Mouse (Mus musculus) forebrain, embryonic 15.5 days (tissue): Measurements from ENCODE around the gene Dpf3. TPM values are rescaled to one million over a fixed set of nuclear protein-coding genes. Genes with fewer than 3 reads are reported as not detected.
A peak's percentile ranks its signal among the peaks of the same experiment; 100 is the strongest.

Experiments used
- ATAC-seq: fragments of 200-750 bp; cut with Nextera tagmentation; replicated peaks from 2 replicates; pipeline ENCODE4 v1.8.0; 2017; ENCODE audit warnings: mild to moderate bottlenecking, moderate TSS enrichment, moderate library complexity
- H3K27ac ChIP-seq: fragments of 300-500 bp; sonication (generic); replicated peaks from 2 replicates; pipeline ENCODE4 v1.5.1; 2015; ENCODE audit warnings: mild to moderate bottlenecking, inconsistent platforms
- H3K27me3 ChIP-seq: fragments of 300-500 bp; sonication (generic); 2 replicates; pipeline ENCODE4 v1.6.1; 2015; ENCODE audit warnings: inconsistent platforms
- H3K36me3 ChIP-seq: fragments of 300-500 bp; sonication (generic); 2 replicates; pipeline ENCODE4 v1.6.1; 2015; ENCODE audit warnings: mild to moderate bottlenecking, inconsistent platforms
- H3K4me1 ChIP-seq: fragments of 300-500 bp; sonication (generic); 2 replicates; pipeline ENCODE4 v1.6.1; 2015; ENCODE audit warnings: inconsistent platforms
- H3K4me2 ChIP-seq: fragments of 300-500 bp; sonication (generic); replicated peaks from 2 replicates; pipeline ENCODE4 v1.6.1; 2015; ENCODE audit warnings: mild to moderate bottlenecking, inconsistent platforms
- H3K4me3 ChIP-seq: fragments of 300-500 bp; sonication (generic); 2 replicates; pipeline ENCODE4 v1.5.1; 2015; ENCODE audit warnings: mild to moderate bottlenecking, inconsistent platforms
- H3K9ac ChIP-seq: fragments of 300-500 bp; sonication (generic); replicated peaks from 2 replicates; pipeline ENCODE4 v1.6.1; 2015; ENCODE audit warnings: mild to moderate bottlenecking, inconsistent platforms
- H3K9me3 ChIP-seq: fragments of 300-500 bp; sonication (generic); 2 replicates; pipeline ENCODE4 v1.6.1; 2016; ENCODE audit warnings: inconsistent platforms
- WGBS: fragments of 180-500 bp; shearing (Covaris S2); methylation state at CpG from one replicate; pipeline ENCODE4 v1.1.7; 2015; ENCODE audit warnings: mixed read lengths; 5-methylcytosine and 5-hydroxymethylcytosine counted together
- polyA plus RNA-seq: library from polyadenylated mRNA; unstranded; fragments of >200 nt; fragmentation: Nextera tagmentation; extraction: Ambion mirVana; gene quantifications from 2 replicates; pipeline ENCODE4 v1.2.1, GENCODE M21; 2015

Dpf3 gene
- 9.8 and 11.2 TPM in 2 replicates for polyA plus RNA-seq

DNA sequence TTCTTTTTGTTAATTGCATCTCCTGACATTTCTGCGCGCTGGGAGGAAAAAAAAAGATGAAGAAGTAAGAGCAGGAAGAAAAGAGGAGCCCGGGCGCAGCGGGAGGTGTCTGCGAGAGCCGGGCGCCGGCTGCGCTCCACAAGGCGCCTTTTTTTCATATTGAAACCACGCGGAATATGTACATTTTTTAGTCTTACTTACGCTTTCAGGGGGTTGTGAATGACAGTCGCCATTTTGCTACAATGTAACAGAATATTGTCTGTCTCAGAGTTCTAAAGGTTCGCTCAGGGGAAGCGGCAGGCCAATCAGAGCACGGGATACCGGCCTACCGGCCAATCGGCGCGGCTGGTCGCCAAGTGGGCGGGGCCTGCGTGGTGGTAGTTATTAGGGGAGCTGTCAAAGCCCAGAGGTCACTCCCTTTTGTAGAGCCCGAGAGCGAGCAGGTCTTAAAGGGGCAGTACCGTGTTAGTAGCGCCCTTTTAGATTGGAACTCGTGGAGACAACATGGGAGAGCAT lies at the start of gene Dpf3:
TSS of gene Dpf3 (minus strand) at position 241 of the 516 bp plus-strand sequence.
- peak within 1 kb of the TSS; percentile 79 for H3K27ac ChIP-seq
- 0% methylated on average over 31 of the region's 31 CpGs for WGBS
- H3K4me2 ChIP-seq = peak within 1 kb of the TSS; percentile 94
- no peaks in the 10 kb centered on the region for H3K9me3 ChIP-seq
- H3K4me3 ChIP-seq = peak within 1 kb of the TSS; percentile 60
- no peaks in the 10 kb centered on the region for H3K36me3 ChIP-seq
- peaks cover 29% of the 10 kb centered on the region for H3K4me1 ChIP-seq
- no peaks in the 10 kb centered on the region; the same call in none of the 2 replicates for H3K27me3 ChIP-seq
- peak; percentile 92 for ATAC-seq
- peak within 1 kb of the TSS; percentile 60 for H3K9ac ChIP-seq

GRCm38 (mm10) chr12:83536039-83536438 lies 48.5 kb upstream of the Dpf3 start:
- Histone ChIP-seq H3K4me1 (peaks cover 10% of the 10 kb centered on the region), H3K9ac (no peak overlapping the region), H3K4me2 (no peak overlapping the region), H3K27me3 (no peaks in the 10 kb centered on the region), H3K4me3 (no peak overlapping the region), H3K27ac (no peak overlapping the region), H3K36me3 (peaks cover 68% of the 10 kb centered on the region), H3K9me3 (no peaks in the 10 kb centered on the region)
- WGBS = 19% methylated on average over 9 of the region's 9 CpGs
- peak; percentile 75 for ATAC-seq

GRCm38 (mm10) chr12:83535428-83535827 lies 47.9 kb upstream of the Dpf3 start:
- H3K27ac ChIP-seq = no peak overlapping the region
- H3K9ac ChIP-seq = no peak overlapping the region
- H3K27me3 ChIP-seq = no peaks in the 10 kb centered on the region
- H3K9me3 ChIP-seq = no peaks in the 10 kb centered on the region
- peaks cover 65% of the 10 kb centered on the region for H3K36me3 ChIP-seq
- H3K4me2 ChIP-seq = no peak overlapping the region
- H3K4me1 ChIP-seq = peaks cover 10% of the 10 kb centered on the region
- ATAC-seq = no peak
- WGBS = 85% methylated on average over 11 of the region's 11 CpGs
- H3K4me3 ChIP-seq = no peak overlapping the region

DNA sequence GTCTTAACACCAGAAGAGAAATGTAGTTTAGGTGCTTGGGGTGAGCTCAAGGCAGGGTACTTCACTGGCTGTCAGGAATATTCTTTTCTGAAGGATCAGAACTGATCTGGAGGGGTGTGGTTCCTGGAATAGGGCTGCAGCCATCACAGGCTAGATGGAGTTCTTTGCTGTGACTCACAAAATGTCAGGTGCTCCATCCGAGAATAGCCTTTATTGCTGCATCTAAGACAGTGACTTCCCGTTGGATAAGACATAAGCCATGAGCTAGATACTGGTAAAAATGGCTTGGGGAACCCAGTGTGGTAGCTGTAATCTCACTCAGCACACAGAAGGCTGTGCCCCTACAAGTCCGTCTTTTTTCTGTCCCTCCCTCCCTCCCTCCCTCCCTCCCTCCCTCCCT lies 46.7 kb upstream of the Dpf3 start:
- H3K9ac ChIP-seq = no peak overlapping the region
- ATAC-seq = no peak
- peaks cover 58% of the 10 kb centered on the region for H3K36me3 ChIP-seq
- peaks cover 10% of the 10 kb centered on the region for H3K4me1 ChIP-seq
- H3K4me3 ChIP-seq = no peak overlapping the region
- H3K9me3 ChIP-seq = no peaks in the 10 kb centered on the region
- 76% methylated on average over 3 of the region's 3 CpGs for WGBS
- no peak overlapping the region for H3K27ac ChIP-seq
- no peak overlapping the region for H3K4me2 ChIP-seq
- no peaks in the 10 kb centered on the region for H3K27me3 ChIP-seq

- Histone ChIP-seq H3K4me1 (peaks cover 10% of the 10 kb centered on the region), H3K9me3 (no peaks in the 10 kb centered on the region), H3K4me3 (no peak overlapping the region), H3K36me3 (peaks cover 49% of the 10 kb centered on the region), H3K9ac (no peak overlapping the region), H3K27me3 (no peaks in the 10 kb centered on the region), H3K4me2 (no peak overlapping the region), H3K27ac (no peak overlapping the region)
- WGBS = 89% methylated on average over 3 of the region's 3 CpGs
- no peak for ATAC-seq
Observed at GRCm38 (mm10) chr12:83532966-83533365, 45.5 kb upstream of the Dpf3 start.

DNA sequence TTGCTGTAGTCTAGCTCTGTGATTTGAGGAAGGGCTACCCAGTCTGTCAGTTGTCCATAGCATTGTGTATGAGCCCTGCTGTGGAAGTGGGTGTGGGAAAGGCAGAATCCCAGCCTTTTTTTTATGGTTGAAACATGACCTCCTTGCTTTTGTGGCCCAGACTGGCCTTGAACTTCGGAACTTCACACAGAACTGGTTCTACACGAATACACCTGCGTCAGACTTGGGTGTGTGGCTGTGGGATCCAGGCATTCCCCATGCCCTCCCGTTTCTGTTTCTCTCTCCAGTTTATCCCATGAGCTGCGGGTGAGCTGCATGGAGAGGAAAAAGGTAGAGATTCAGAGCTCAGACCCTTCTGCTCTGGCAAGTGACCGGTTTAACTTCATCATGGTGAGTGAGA lies 44.5 kb upstream of the Dpf3 start:
- Histone ChIP-seq H3K9me3 (no peaks in the 10 kb centered on the region), H3K27ac (no peak overlapping the region), H3K27me3 (no peaks in the 10 kb centered on the region), H3K36me3 (peaks cover 42% of the 10 kb centered on the region), H3K9ac (no peak overlapping the region), H3K4me3 (no peak overlapping the region), H3K4me1 (peaks cover 10% of the 10 kb centered on the region), H3K4me2 (no peak overlapping the region)
- ATAC-seq = no peak
- 96% methylated on average over 6 of the region's 6 CpGs for WGBS

DNA sequence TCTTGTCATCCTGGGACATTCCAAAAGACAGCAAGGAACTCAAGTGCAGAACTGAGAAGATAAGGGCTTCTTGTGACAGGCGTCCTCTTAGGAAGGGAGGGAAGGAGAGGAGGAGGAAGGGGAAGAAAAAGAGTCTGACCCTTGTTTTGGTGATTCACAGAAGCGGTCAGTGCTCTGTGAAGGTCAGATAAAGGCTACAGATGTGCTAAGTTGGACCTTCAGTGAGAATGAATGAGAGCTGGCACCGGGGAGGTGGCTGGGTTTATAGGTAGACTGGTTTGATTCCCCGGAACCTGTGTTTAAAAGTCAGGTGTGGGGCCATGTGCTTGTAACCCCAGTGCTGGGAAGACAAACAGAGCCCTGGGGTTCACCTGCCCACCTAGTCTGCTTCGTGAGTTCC lies 41.1 kb upstream of the Dpf3 start:
- no peaks in the 10 kb centered on the region for H3K9me3 ChIP-seq
- H3K36me3 ChIP-seq = peaks cover 38% of the 10 kb centered on the region
- no peak overlapping the region for H3K9ac ChIP-seq
- H3K27me3 ChIP-seq = no peaks in the 10 kb centered on the region
- WGBS = 94% methylated on average over 5 of the region's 5 CpGs
- no peaks in the 10 kb centered on the region for H3K4me1 ChIP-seq
- no peak overlapping the region for H3K4me2 ChIP-seq
- H3K27ac ChIP-seq = no peak overlapping the region
- no peak overlapping the region for H3K4me3 ChIP-seq
- ATAC-seq = no peak

- H3K27me3 ChIP-seq = no peaks in the 10 kb centered on the region
- no peaks in the 10 kb centered on the region for H3K9me3 ChIP-seq
- H3K4me3 ChIP-seq = no peak overlapping the region
- no peak overlapping the region for H3K27ac ChIP-seq
- H3K4me2 ChIP-seq = no peak overlapping the region
- H3K9ac ChIP-seq = no peak overlapping the region
- no peak for ATAC-seq
- WGBS = 89% methylated on average over 6 of the region's 6 CpGs
- peaks cover 33% of the 10 kb centered on the region for H3K36me3 ChIP-seq
- H3K4me1 ChIP-seq = no peaks in the 10 kb centered on the region
Observed at GRCm38 (mm10) chr12:83527816-83528215, 40.3 kb upstream of the Dpf3 start.

- Histone ChIP-seq H3K9me3 (no peaks in the 10 kb centered on the region), H3K4me2 (no peak overlapping the region), H3K4me3 (no peak overlapping the region), H3K27me3 (no peaks in the 10 kb centered on the region), H3K27ac (no peak overlapping the region), H3K36me3 (peaks cover 20% of the 10 kb centered on the region), H3K4me1 (peaks cover 14% of the 10 kb centered on the region), H3K9ac (no peak overlapping the region)
- 87% methylated on average over 18 of the region's 18 CpGs for WGBS
- ATAC-seq = no peak
Observed at GRCm38 (mm10) chr12:83525822-83526544, 38.5 kb upstream of the Dpf3 start.

DNA sequence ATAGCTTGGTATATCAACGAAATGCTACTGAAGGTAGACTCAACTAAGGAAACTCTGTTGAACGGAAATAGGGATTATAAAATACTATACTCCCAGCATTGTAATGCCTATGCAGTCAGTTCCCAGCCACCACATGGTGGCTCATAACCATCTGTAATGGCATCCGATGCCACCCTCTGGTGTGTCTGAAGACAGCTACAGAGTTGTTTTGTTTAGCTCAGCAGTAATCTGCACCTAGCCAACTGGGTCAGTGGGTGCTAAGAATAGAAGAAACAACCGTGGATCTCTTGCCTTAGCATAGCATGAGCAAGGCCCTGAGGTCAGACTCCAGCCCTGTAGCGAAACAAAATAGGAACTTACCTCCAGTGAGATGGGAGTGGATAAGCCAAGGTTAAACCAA lies 36.8 kb upstream of the Dpf3 start:
- no peak overlapping the region for H3K9ac ChIP-seq
- no peak overlapping the region for H3K27ac ChIP-seq

GRCm38 (mm10) chr12:83523892-83524291 lies 36.4 kb upstream of the Dpf3 start:
- Histone ChIP-seq H3K27ac (no peak overlapping the region), H3K9ac (no peak overlapping the region), H3K27me3 (no peaks in the 10 kb centered on the region), H3K4me1 (peaks cover 17% of the 10 kb centered on the region), H3K4me3 (no peak overlapping the region), H3K9me3 (no peaks in the 10 kb centered on the region), H3K4me2 (no peak overlapping the region), H3K36me3 (peaks cover 11% of the 10 kb centered on the region; the same call in 1 of the 2 replicates)
- no peak for ATAC-seq
- WGBS = 75% methylated on average over 4 of the region's 4 CpGs

More for the DNA sequence above, 36.8 kb upstream of the Dpf3 start:
- Histone ChIP-seq H3K4me3 (no peak overlapping the region), H3K36me3 (peaks cover 11% of the 10 kb centered on the region; the same call in 1 of the 2 replicates), H3K4me1 (peaks cover 17% of the 10 kb centered on the region), H3K4me2 (no peak overlapping the region), H3K9me3 (no peaks in the 10 kb centered on the region), H3K27me3 (no peaks in the 10 kb centered on the region)
- 84% methylated on average over 5 of the region's 5 CpGs for WGBS
- ATAC-seq = no peak

DNA sequence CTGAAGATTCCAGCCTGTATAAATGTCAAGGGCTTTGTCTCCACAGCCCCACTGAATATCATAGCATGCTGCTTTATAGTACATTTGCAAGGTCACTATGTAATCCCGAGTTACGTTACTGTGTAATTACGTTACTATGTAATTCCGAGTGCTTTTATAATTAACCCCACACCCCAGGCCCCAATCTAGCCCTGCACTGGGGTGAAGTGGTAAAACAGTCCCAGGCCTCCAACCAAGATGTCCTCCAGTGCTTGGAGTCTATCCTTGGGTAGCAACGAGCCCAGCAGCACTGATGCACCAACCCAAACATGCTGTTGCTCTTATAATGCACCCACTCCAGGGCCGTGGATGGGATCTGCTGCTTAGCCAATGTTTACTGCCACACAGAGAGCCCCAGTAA lies 35.5 kb upstream of the Dpf3 start:
- H3K9me3 ChIP-seq = no peaks in the 10 kb centered on the region
- H3K4me3 ChIP-seq = no peak overlapping the region
- no peak overlapping the region for H3K4me2 ChIP-seq
- no peaks in the 10 kb centered on the region for H3K27me3 ChIP-seq
- no peak overlapping the region for H3K9ac ChIP-seq
- H3K4me1 ChIP-seq = peaks cover 17% of the 10 kb centered on the region
- no peak for ATAC-seq
- H3K27ac ChIP-seq = no peak overlapping the region
- peaks cover 9% of the 10 kb centered on the region; the same call in 1 of the 2 replicates for H3K36me3 ChIP-seq
- 82% methylated on average over 6 of the region's 6 CpGs for WGBS
